Mouse (Mus musculus) stomach, postnatal 0 days (tissue): ENCODE results near the gene Il23r. TPM values are rescaled to one million over a fixed set of nuclear protein-coding genes. Genes with fewer than 3 reads are reported as not detected.

ENCODE experiments used
- ATAC-seq: fragments of 200-750 bp; cut with Nextera tagmentation; 2 replicates; pipeline ENCODE4 v1.8.0; 2017; ENCODE audit not compliant: low FRiP score, low TSS enrichment
- DNase-seq: peaks from one replicate; pipeline ENCODE4 v3.0.0-alpha.2; 2016; ENCODE audit warnings: low spot score
- H3K27ac ChIP-seq: fragments of 300-500 bp; sonication (generic); replicated peaks from 2 replicates; pipeline ENCODE4 v1.5.1; 2014; ENCODE audit warnings: mild to moderate bottlenecking, control low read depth
- H3K27me3 ChIP-seq: fragments of 300-500 bp; sonication (generic); 2 replicates; pipeline ENCODE4 v1.6.1; 2014; ENCODE audit warnings: low read length; ENCODE audit not compliant: control insufficient read depth, insufficient read depth
- H3K36me3 ChIP-seq: fragments of 300-500 bp; sonication (generic); 2 replicates; pipeline ENCODE4 v1.6.1; 2014; ENCODE audit warnings: low read length, mixed read lengths; ENCODE audit not compliant: control insufficient read depth, insufficient read depth
- H3K4me1 ChIP-seq: fragments of 300-500 bp; sonication (generic); replicated peaks from 2 replicates; pipeline ENCODE4 v1.6.1; 2014; ENCODE audit warnings: antibody characterized with exemption; ENCODE audit not compliant: control insufficient read depth, insufficient read depth
- H3K4me2 ChIP-seq: fragments of 300-500 bp; sonication (generic); replicated peaks from 2 replicates; pipeline ENCODE4 v1.6.1; 2014; ENCODE audit warnings: low read depth, mild to moderate bottlenecking, control low read depth, moderate library complexity
- H3K4me3 ChIP-seq: fragments of 300-500 bp; sonication (generic); 2 replicates; pipeline ENCODE4 v1.5.1; 2014; ENCODE audit warnings: low read depth, low read length, control low read depth
- H3K9ac ChIP-seq: fragments of 300-500 bp; sonication (generic); 2 replicates; pipeline ENCODE4 v1.6.1; 2014; ENCODE audit warnings: mild to moderate bottlenecking, low read length, control low read depth, mixed read lengths
- H3K9me3 ChIP-seq: fragments of 300-500 bp; sonication (generic); 2 replicates; pipeline ENCODE4 v1.6.1; 2016; ENCODE audit warnings: low read length; ENCODE audit not compliant: control insufficient read depth
- CTCF ChIP-seq: IDR thresholded peaks from 2 replicates; pipeline ENCODE4 v1.5.1; 2016; ENCODE audit warnings: antibody characterized with exemption, low read depth, mild to moderate bottlenecking, moderate library complexity
- EP300 ChIP-seq: optimal IDR thresholded peaks from 2 replicates; pipeline ENCODE3; 2016; ENCODE audit warnings: antibody characterized with exemption
- WGBS: fragments of 180-500 bp; shearing (Covaris S2); extraction: QIAGEN DNeasy Blood & Tissue Kit; methylation state at CpG from one replicate; pipeline ENCODE4 v1.1.7; 2014; 5-methylcytosine and 5-hydroxymethylcytosine counted together
- polyA plus RNA-seq: library from polyadenylated mRNA; unstranded; fragments of >200 nt; fragmentation: Nextera tagmentation; extraction: Ambion mirVana; gene quantifications from 2 replicates; pipeline ENCODE4 v1.2.1, GENCODE M21; 2015

Gene Il23r
- polyA plus RNA-seq = 0.04 and 0.07 TPM in 2 replicates

DNA sequence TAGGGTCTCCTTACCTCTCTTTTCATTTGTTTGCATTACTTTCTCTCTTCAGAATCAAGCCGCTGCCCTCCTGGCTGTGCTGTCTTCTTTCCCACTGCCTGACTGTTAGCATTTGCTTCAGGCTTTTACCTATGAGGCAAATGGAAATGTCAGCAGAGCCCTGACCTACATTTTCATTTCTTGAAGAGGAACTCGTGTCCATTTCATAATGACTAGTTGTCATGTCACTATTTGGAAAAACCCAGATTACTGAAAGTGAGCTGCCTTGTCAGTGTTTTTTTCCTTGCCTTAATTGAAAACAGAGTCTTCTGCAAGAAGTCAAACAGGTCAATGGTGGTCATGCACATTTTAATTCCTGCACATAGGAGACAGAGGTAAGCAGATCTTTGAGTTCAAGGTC is at the start of gene Il23r:
Il23r (minus strand) TSS at position 101 of the 400 bp plus-strand sequence.
- no peaks in the 10 kb centered on the region for H3K9me3 ChIP-seq
- ATAC-seq = no peak
- no peak for DNase-seq
- no peak within 1 kb of the TSS for H3K4me2 ChIP-seq
- no peak within 1 kb of the TSS for H3K9ac ChIP-seq
- H3K36me3 ChIP-seq = no peaks in the 10 kb centered on the region
- no peak for TF ChIP-seq CTCF
- TF ChIP-seq EP300 = no peak
- no peak within 1 kb of the TSS for H3K27ac ChIP-seq
- no peak within 1 kb of the TSS for H3K4me3 ChIP-seq
- 64% methylated on average over 2 of the region's 2 CpGs for WGBS
- no peaks in the 10 kb centered on the region for H3K4me1 ChIP-seq
- H3K27me3 ChIP-seq = no peaks in the 10 kb centered on the region

DNA sequence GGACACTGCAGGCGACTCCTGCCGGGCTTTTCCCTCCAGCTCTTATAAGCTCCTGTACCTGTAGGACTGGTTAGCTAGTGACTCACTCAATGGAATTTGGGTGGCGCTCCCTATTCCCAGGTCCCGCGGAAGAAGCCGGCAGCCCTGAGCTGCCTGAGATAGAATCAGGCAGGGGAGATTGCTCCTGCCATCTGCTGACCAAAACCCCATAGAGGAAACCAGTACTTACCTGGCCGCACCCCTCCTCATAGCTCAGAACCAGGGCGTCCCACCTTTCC is 44.1 kb upstream of the Il23r start, which contains the start of gene Tacstd2:
Tacstd2 (minus strand) TSS at position 20 of the 278 bp plus-strand sequence.
- peak within 1 kb of the TSS; percentile 61 for H3K9ac ChIP-seq
- peak within 1 kb of the TSS; percentile 49 for H3K4me2 ChIP-seq
- no peaks in the 10 kb centered on the region for H3K9me3 ChIP-seq
- peak within 1 kb of the TSS; percentile 83 for H3K27ac ChIP-seq
- H3K36me3 ChIP-seq = no peaks in the 10 kb centered on the region
- no peak for TF ChIP-seq EP300
- TF ChIP-seq CTCF = peak; percentile 14; the same call in 1 of the 2 replicates
- ATAC-seq (peak; percentile 88), DNase-seq (peak; percentile 56)
- peak within 1 kb of the TSS; percentile 44 for H3K4me3 ChIP-seq
- WGBS = under 1% methylated on average over 8 of the region's 8 CpGs
- H3K27me3 ChIP-seq = peaks cover 9% of the 10 kb centered on the region; the same call in 1 of the 2 replicates
- no peaks in the 10 kb centered on the region for H3K4me1 ChIP-seq

DNA sequence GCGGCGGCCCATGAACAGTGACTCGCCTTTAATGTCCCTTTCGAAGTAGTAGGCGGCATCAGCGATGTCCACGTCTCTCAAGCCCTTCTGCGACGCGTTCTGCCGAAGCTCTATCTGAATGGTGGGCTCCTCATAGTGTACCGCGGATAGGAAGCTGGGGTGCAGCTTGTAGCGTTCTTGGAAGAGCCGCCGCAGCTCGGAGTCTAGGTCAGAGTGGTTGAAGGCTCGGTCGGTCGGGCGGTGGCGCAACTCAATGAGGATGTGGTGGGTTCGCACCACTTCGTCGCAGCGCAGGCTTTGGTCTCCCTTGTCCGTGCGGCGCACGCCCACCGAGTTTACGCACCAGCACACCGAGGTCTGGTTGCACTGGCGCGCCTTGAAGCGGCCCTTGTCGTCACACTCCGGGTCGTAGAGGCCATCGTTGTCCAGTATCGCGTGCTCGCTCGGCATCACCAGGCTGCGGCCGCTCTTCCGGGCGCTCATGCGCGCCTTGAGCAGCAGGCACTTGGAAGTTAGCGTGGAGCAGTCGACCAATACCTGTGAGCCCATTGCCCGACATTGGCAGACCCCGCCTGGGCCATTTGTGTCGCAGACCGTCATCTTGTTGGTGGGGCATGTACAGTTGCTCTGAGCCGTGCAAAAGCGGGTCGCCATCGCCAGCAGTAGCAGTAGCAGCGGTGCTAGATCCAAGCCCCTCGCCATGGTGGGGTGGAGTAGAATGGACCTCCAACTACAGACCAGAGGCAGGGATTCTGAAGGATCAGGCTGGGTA is 43.5 kb upstream of the Il23r start:
- under 1% methylated on average over 61 of the region's 62 CpGs for WGBS
- no peak for TF ChIP-seq EP300
- no peak for TF ChIP-seq CTCF
- Histone ChIP-seq H3K36me3 (no peaks in the 10 kb centered on the region), H3K27ac (peak overlapping the region; percentile 83), H3K27me3 (peaks cover 9% of the 10 kb centered on the region; the same call in 1 of the 2 replicates), H3K9me3 (no peaks in the 10 kb centered on the region), H3K9ac (peak overlapping the region; percentile 61), H3K4me2 (peak overlapping the region; percentile 49), H3K4me1 (no peaks in the 10 kb centered on the region), H3K4me3 (peak overlapping the region; percentile 44)
- no peak for ATAC-seq
- DNase-seq = peak; percentile 28

DNA sequence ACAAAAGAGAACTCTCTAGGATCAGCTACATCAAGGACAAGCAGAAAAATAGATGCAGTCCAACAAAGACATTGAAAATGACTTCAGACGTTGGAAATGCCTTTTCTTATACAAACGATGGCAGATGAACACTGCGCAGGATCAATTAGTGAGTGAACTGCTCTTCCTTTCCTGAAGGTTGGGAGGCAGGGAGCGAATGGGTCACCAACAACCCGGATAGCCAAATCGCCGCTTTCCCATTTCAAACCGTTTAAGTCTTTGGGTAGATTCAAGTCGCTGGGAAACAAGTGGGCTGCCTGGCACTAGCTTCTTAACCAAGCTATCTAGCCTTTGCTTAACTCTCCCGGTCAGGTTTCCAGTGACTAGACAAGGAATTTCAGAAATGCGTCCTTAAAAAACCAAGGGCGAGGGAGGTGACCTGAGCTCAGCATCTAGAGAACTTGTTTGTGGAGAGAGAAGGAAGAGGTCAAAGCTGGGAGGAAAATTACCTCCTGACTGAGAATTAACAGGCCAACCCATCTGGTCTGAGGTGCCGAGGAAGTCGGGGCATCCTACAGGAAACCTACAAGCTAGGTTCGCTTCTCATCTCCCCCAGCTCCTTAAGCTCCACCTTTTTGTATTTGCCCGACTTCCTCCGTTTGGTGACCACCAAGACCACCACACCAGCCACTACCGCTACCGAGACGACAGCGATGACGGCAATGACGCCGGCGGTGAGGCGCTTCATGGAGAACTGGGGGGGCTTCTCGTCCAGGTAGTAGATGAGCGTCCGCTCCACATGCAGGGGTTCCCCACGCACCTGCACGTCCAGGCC is 42.7 kb upstream of the Il23r start:
- peak overlapping the region; percentile 61 for H3K9ac ChIP-seq
- H3K4me1 ChIP-seq = no peaks in the 10 kb centered on the region
- 7% methylated on average over 31 of the region's 31 CpGs for WGBS
- TF ChIP-seq CTCF (no peak), EP300 (no peak)
- peak overlapping the region; percentile 49 for H3K4me2 ChIP-seq
- ATAC-seq (no peak), DNase-seq (no peak)
- no peaks in the 10 kb centered on the region for H3K36me3 ChIP-seq
- H3K27ac ChIP-seq = peak overlapping the region; percentile 83
- peak overlapping the region; percentile 44 for H3K4me3 ChIP-seq
- no peaks in the 10 kb centered on the region for H3K9me3 ChIP-seq
- peaks cover 9% of the 10 kb centered on the region; the same call in 1 of the 2 replicates for H3K27me3 ChIP-seq

DNA sequence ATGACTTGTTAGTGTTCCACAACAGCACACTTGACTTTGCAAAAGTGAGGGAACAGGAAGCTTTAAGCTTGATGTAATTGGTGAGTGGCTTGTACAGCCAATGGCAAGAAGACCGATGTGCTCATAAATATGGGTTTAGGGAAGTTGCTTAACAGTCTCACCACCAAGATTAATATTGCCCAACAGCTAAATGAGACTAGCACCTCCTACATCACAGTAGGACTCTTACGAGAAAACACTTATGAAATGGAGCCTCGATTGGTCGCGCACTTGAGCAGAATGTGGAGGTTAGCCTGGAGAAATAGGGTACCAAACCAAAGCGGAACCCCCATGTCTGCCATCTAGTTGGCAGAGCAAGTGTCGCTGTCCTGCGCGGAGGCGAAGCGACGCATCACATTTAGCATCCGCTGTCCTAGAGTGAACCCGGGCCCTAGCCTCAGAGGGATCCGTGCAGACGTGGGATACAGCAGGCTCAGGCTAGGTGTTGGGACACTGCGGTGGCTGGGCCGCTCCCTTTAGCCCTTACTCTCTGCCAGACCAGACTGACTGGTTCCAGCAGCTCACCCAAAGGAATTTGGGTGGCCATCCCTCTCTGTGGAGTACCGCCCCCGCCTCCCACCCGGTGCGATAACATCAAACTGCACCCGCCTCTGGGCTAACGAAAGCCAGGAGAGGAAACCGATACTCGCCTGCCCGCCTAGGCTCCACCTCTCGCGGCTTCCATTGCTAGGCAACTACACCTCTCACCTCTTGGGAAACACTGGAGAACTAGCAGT is 41.2 kb upstream of the Il23r start:
- TF ChIP-seq CTCF = no peak
- TF ChIP-seq EP300 = no peak
- Histone ChIP-seq H3K4me1 (no peaks in the 10 kb centered on the region), H3K27me3 (peaks cover 9% of the 10 kb centered on the region; the same call in 1 of the 2 replicates), H3K9me3 (no peaks in the 10 kb centered on the region), H3K27ac (peak overlapping the region; percentile 56), H3K4me2 (peak overlapping the region; percentile 42), H3K9ac (no peak overlapping the region), H3K4me3 (peak overlapping the region; percentile 44), H3K36me3 (no peaks in the 10 kb centered on the region)
- DNase-seq (peak; percentile 36), ATAC-seq (peak; percentile 61)
- WGBS = 9% methylated on average over 29 of the region's 29 CpGs
